Mouse (Mus musculus) bone marrow, adult 2 months (tissue): ENCODE measurements around the gene Kcnip1.

ENCODE experiments used
- CTCF ChIP-seq: fragments of 200-500 bp; IDR thresholded peaks from 2 replicates; pipeline ENCODE4 v1.5.1; 2011; ENCODE audit warnings: low read length, control low read depth; ENCODE audit not compliant: control insufficient read depth, insufficient read depth
- POLR2A ChIP-seq: fragments of 200-500 bp; IDR thresholded peaks from 2 replicates; pipeline ENCODE4 v1.6.1; 2011; ENCODE audit warnings: low read depth, mild to moderate bottlenecking, control low read depth, low read length, borderline replicate concordance; ENCODE audit not compliant: control insufficient read depth

DNA sequence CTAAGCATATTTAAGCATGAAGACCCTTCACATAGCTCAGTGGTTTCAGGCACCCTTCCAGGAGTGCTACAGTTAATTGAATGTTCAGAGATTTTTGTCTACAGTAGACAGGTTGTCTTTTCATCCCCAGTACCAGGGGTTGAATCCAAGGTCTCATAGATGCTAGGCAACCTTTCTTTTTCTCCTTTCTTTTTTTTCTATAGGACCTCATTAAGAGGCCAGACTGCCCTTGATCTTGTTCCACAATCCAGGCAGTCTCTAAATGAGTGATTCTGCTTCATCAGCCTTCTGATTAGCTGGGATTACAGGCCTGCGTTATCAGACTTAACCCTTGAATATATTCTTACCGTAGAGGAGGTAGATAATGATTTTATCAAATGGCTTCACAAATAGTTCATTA is 189.9 kb downstream of the Kcnip1 start:
- TF ChIP-seq CTCF (no peak), POLR2A (no peak)
